Mouse (Mus musculus) MEL (cell line): ENCODE data around the gene Gpat2. TPM values are rescaled to one million over a fixed set of nuclear protein-coding genes. Genes with fewer than 3 reads are reported as not detected.

Experiments used
- DNase-seq: peaks from one replicate; pipeline ENCODE4 v3.0.0; 2011; ENCODE audit warnings: low read depth, low spot score
- H3K27ac ChIP-seq: 2 replicates; pipeline ENCODE4 v1.5.1; 2012; ENCODE audit warnings: low read depth, mild to moderate bottlenecking, control low read depth, low read length, moderate library complexity; ENCODE audit not compliant: control insufficient read depth
- H3K27me3 ChIP-seq, 2 experiments: fragments of 150-350 bp in 1 of 2; sonication (generic) in 1 of 2; 2 replicates each; pipeline ENCODE4 v1.6.1; 2012; ENCODE audit warnings: low read length in 2 of 2, mild to moderate bottlenecking in 2 of 2, improper control_type of control experiment in 1 of 2, moderate library complexity in 1 of 2; ENCODE audit not compliant: insufficient read depth in 2 of 2, control insufficient read depth in 1 of 2
- H3K36me3 ChIP-seq, 2 experiments: 2 replicates each; pipeline ENCODE4 v1.6.1; 2012 to 2014; ENCODE audit warnings: low read length in 2 of 2, improper control_type of control experiment in 1 of 2, inconsistent platforms in 1 of 2, mild to moderate bottlenecking in 1 of 2; ENCODE audit not compliant: insufficient read depth in 2 of 2, control insufficient read depth in 1 of 2
- H3K4me1 ChIP-seq, 2 experiments: fragments of 150-350 bp in 1 of 2; sonication (generic) in 1 of 2; 2 replicates each; pipeline ENCODE4 v1.6.1; 2012; ENCODE audit warnings: low read length in 2 of 2, improper control_type of control experiment in 1 of 2, mild to moderate bottlenecking in 1 of 2; ENCODE audit not compliant: insufficient read depth in 2 of 2, control insufficient read depth in 1 of 2
- H3K4me3 ChIP-seq, 2 experiments: fragments of 150-350 bp in 1 of 2; sonication (generic) in 1 of 2; 2 replicates each; pipeline ENCODE4 v1.5.1; 2012; ENCODE audit warnings: low read depth in 2 of 2, low read length in 2 of 2, mild to moderate bottlenecking in 2 of 2, moderate library complexity in 2 of 2, control low read depth in 1 of 2, improper control_type of control experiment in 1 of 2; ENCODE audit not compliant: control insufficient read depth in 1 of 2, insufficient read depth in 1 of 2
- H3K79me2 ChIP-seq: 2 replicates; pipeline ENCODE4 v1.6.1; 2012; ENCODE audit warnings: mild to moderate bottlenecking, low read length, moderate library complexity; ENCODE audit not compliant: control insufficient read depth, poor library complexity, insufficient read depth
- H3K9ac ChIP-seq: 2 replicates; pipeline ENCODE4 v1.6.1; 2012; ENCODE audit warnings: low read depth, mild to moderate bottlenecking, control low read depth, low read length, moderate library complexity; ENCODE audit not compliant: control insufficient read depth, poor library complexity, severe bottlenecking
- H3K9me3 ChIP-seq: fragments of 150-350 bp; sonication (generic); replicated peaks from 2 replicates; pipeline ENCODE4 v1.6.1; 2012; ENCODE audit warnings: mild to moderate bottlenecking, low read length, improper control_type of control experiment, moderate library complexity; ENCODE audit not compliant: insufficient read depth
- CHD1 ChIP-seq: IDR thresholded peaks from 2 replicates; pipeline ENCODE4 v1.6.1; 2012; ENCODE audit warnings: low read depth, mild to moderate bottlenecking, inconsistent platforms, low read length, improper control_type of control experiment
- CHD2 ChIP-seq: IDR thresholded peaks from 2 replicates; pipeline ENCODE4 v1.6.1; 2011; ENCODE audit warnings: low read length, improper control_type of control experiment
- E2F4 ChIP-seq: IDR thresholded peaks from 2 replicates; pipeline ENCODE4 v1.6.1; 2011; ENCODE audit warnings: low read depth, low read length, improper control_type of control experiment, borderline replicate concordance
- HCFC1 ChIP-seq: IDR thresholded peaks from 2 replicates; pipeline ENCODE4 v1.6.1; 2012; ENCODE audit warnings: low read depth, mild to moderate bottlenecking, inconsistent platforms, low read length, improper control_type of control experiment, moderate library complexity
- KAT2A ChIP-seq: conservative IDR thresholded peaks from 2 replicates; pipeline ENCODE4 v1.6.1; 2012; ENCODE audit warnings: low read depth, low read length, improper control_type of control experiment, inconsistent platforms
- MYB ChIP-seq: IDR thresholded peaks from 2 replicates; pipeline ENCODE4 v1.6.1; 2011; ENCODE audit warnings: mild to moderate bottlenecking, low read depth, low read length, improper control_type of control experiment
- MYC ChIP-seq: IDR thresholded peaks from 2 replicates; pipeline ENCODE4 v1.6.1; 2011; ENCODE audit warnings: low read depth, mild to moderate bottlenecking, low read length, improper control_type of control experiment, moderate library complexity
- NRF1 ChIP-seq: IDR thresholded peaks from 2 replicates; pipeline ENCODE4 v1.6.1; 2014; ENCODE audit warnings: low read depth, mild to moderate bottlenecking, inconsistent platforms, low read length, improper control_type of control experiment, moderate library complexity; ENCODE audit not compliant: poor library complexity, insufficient read depth, severe bottlenecking
- POLR2AphosphoS2 ChIP-seq: IDR thresholded peaks from 2 replicates; pipeline ENCODE4 v1.6.1; 2011; ENCODE audit warnings: low read length, improper control_type of control experiment
- RCOR1 ChIP-seq: IDR thresholded peaks from 2 replicates; pipeline ENCODE4 v1.6.1; 2012; ENCODE audit warnings: low read depth, mild to moderate bottlenecking, inconsistent platforms, low read length, improper control_type of control experiment
- TBP ChIP-seq: IDR thresholded peaks from 2 replicates; pipeline ENCODE4 v1.8.0; 2011; ENCODE audit warnings: low read depth, low read length, improper control_type of control experiment
- TCF12 ChIP-seq: IDR thresholded peaks from 2 replicates; pipeline ENCODE4 v1.6.1; 2014; ENCODE audit warnings: low read depth, mild to moderate bottlenecking, inconsistent platforms, low read length, improper control_type of control experiment, moderate library complexity
- UBTF ChIP-seq: IDR thresholded peaks from 2 replicates; pipeline ENCODE4 v1.6.1; 2012; ENCODE audit warnings: low read depth, mild to moderate bottlenecking, inconsistent platforms, low read length, improper control_type of control experiment, moderate library complexity, borderline replicate concordance; ENCODE audit not compliant: insufficient read depth
- USF2 ChIP-seq, 2 experiments: IDR thresholded peaks; 2 replicates each; pipeline ENCODE4 v1.6.1; 2011 to 2012; ENCODE audit warnings: improper control_type of control experiment in 2 of 2, low read length in 2 of 2, borderline replicate concordance in 1 of 2, inconsistent platforms in 1 of 2, low read depth in 1 of 2, mild to moderate bottlenecking in 1 of 2; ENCODE audit not compliant: insufficient read depth in 1 of 2
- ZC3H11A ChIP-seq: IDR thresholded peaks from 2 replicates; pipeline ENCODE4 v1.6.1; 2012; ENCODE audit warnings: low read depth, mild to moderate bottlenecking, inconsistent platforms, low read length, improper control_type of control experiment
- ZKSCAN1 ChIP-seq: IDR thresholded peaks from 2 replicates; pipeline ENCODE4 v1.6.1; 2012; ENCODE audit warnings: low read depth, mild to moderate bottlenecking, inconsistent platforms, low read length, improper control_type of control experiment, moderate library complexity
- ZMIZ1 ChIP-seq: IDR thresholded peaks from 2 replicates; pipeline ENCODE4 v1.6.1; 2012; ENCODE audit warnings: low read depth, mild to moderate bottlenecking, inconsistent platforms, low read length, improper control_type of control experiment, moderate library complexity
- ZNF384 ChIP-seq: IDR thresholded peaks from 2 replicates; pipeline ENCODE4 v1.6.1; 2012; ENCODE audit warnings: low read depth, mild to moderate bottlenecking, inconsistent platforms, low read length, improper control_type of control experiment
- polyA plus RNA-seq, 2 experiments: library from polyadenylated mRNA; stranded (reverse) in 1 of 2; unstranded in 1 of 2; fragments of >175 nt in 1 of 2; fragments of >200 nt in 1 of 2; gene quantifications; 2 replicates each; pipeline versions ENCODE4 v1.2.1 to v1.2.4; 2012; ENCODE audit warnings: low replicate concordance in 2 of 2, low read depth in 1 of 2; ENCODE audit not compliant: insufficient read length in 2 of 2, insufficient read depth in 1 of 2, missing spikeins in 1 of 2
- total RNA-seq: library from RNA; depleted of rRNA; stranded (reverse); fragments of 300-350 nt; gene quantifications from 2 replicates; pipeline ENCODE4 v1.2.3, GENCODE M21; 2012

Gene Gpat2
- total and polyA plus RNA-seq, 3 experiments, result 0.07 TPM; not detected in 2

- TF ChIP-seq ZNF384 (no peak), MYB (no peak), NRF1 (no peak), RCOR1 (no peak), MYC (no peak)
- H3K36me3 ChIP-seq, result no peaks in the 10 kb centered on the region
- H3K4me1 ChIP-seq, result no peaks in the 10 kb centered on the region
- DNase-seq, result no peak
- no peaks in the 10 kb centered on the region for H3K79me2 ChIP-seq
- H3K9ac ChIP-seq, result no peak overlapping the region
- H3K27me3 ChIP-seq, result 0 out of 4 replicates have a peak, but pooled peaks cover 0 to 2% of the 10 kb centered on the region in 2 experiments
- no peak overlapping the region for H3K27ac ChIP-seq
- no peak overlapping the region for H3K4me3 ChIP-seq
- no peaks in the 10 kb centered on the region for H3K9me3 ChIP-seq
Measured at GRCm38 (mm10) chr2:127387521-127387920, 37.5 kb upstream of the Gpat2 start.

- Histone ChIP-seq H3K9me3 (no peaks in the 10 kb centered on the region), H3K9ac (no peak overlapping the region), H3K4me3 (no peak overlapping the region), H3K27me3 (0 out of 4 replicates have a peak, but pooled peaks cover 0 to 2% of the 10 kb centered on the region in 2 experiments), H3K79me2 (no peaks in the 10 kb centered on the region), H3K27ac (no peak overlapping the region), H3K36me3 (no peaks in the 10 kb centered on the region), H3K4me1 (no peaks in the 10 kb centered on the region)
- TF ChIP-seq ZC3H11A (no peak), USF2 (IDR thresholded peaks at IDR 0.05; ENCODE audit: borderline replicate concordance in 1 of 2, insufficient read depth in 1 of 2, low read depth in 1 of 2, low read length in 2 of 2) (no peak), MYC (no peak), HCFC1 (no peak), KAT2A (no peak), TCF12 (no peak), E2F4 (no peak), TBP (no peak), UBTF (no peak), CHD2 (no peak), POLR2AphosphoS2 (no peak), CHD1 (no peak), ZKSCAN1 (no peak), ZMIZ1 (no peak), NRF1 (no peak)
- DNase-seq, result no peak
Measured at GRCm38 (mm10) chr2:127390352-127390751, 34.6 kb upstream of the Gpat2 start.
